26 mouse cellular contexts compared by ENCODE assay signal in the genomic region with DNA sequence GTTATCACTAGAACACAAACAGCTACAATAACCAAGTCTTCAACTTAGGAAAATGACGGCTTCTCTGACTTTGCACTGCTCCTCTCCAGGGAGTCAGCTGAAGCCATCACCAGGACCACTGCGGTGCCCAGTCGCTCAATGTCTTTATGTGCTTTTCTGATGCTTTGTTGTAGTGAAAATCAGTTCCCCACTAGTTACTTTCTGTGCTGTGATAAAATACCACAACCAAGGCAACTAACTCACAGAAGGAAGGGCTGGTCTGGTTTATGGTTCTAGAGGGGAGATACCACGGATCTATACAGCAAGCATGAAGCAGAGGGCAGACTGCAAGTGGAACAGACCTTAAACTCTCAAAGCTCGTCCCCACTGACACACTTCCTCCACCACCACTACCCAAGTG.
"Had no signal": no experiment of that assay in that cellular context is flagged by ENCODE, and none has a peak within 500 bp of the region (broad histone marks: within the 10 kb centered on the region; RNA-seq: fewer than 3 reads in every experiment).

No protein-coding gene starts in this region.

- H3K27ac ChIP-seq: gastrocnemius, adult 2 months; heart, embryonic 10.5 days; hindbrain, embryonic 10.5 days; hindbrain, embryonic 13.5 days; hindbrain, embryonic 15.5 days; hindbrain, postnatal 0 days; kidney, embryonic 15.5 days; kidney, postnatal 0 days; left cerebral cortex, adult 2 months; limb, embryonic 10.5 days; limb, embryonic 12.5 days had no signal

- H3K9me3 ChIP-seq: heart, embryonic 10.5 days; hindbrain, embryonic 10.5 days; hindbrain, embryonic 13.5 days; hindbrain, embryonic 15.5 days; kidney, embryonic 15.5 days; limb, embryonic 10.5 days; limb, embryonic 12.5 days had no signal

- H3K27me3 ChIP-seq: heart, embryonic 12.5 days; hindbrain, embryonic 13.5 days; hindbrain, embryonic 15.5 days; kidney, embryonic 15.5 days; limb, embryonic 12.5 days had no signal

- H3K36me3 ChIP-seq: heart, embryonic 10.5 days; heart, embryonic 12.5 days; hindbrain, embryonic 13.5 days; hindbrain, embryonic 15.5 days; kidney, embryonic 15.5 days; limb, embryonic 10.5 days; limb, embryonic 12.5 days had no signal

- H3K4me1 ChIP-seq: hindbrain, embryonic 10.5 days; kidney, embryonic 15.5 days had no signal

- H3K4me2 ChIP-seq: heart, embryonic 12.5 days; hindbrain, embryonic 13.5 days; hindbrain, embryonic 15.5 days; kidney, embryonic 15.5 days; limb, embryonic 12.5 days had no signal

- ATAC-seq: hindbrain, postnatal 0 days; intestine, embryonic 16.5 days had no signal

- H3K4me3 ChIP-seq: gastrocnemius, adult 2 months; heart, embryonic 10.5 days; heart, embryonic 12.5 days; hindbrain, embryonic 10.5 days; hindbrain, embryonic 13.5 days; hindbrain, embryonic 15.5 days; kidney, embryonic 15.5 days; left cerebral cortex, adult 2 months; limb, embryonic 10.5 days; limb, embryonic 12.5 days had no signal

- H3K9ac ChIP-seq: heart, embryonic 12.5 days; hindbrain, embryonic 13.5 days; hindbrain, embryonic 15.5 days; kidney, embryonic 15.5 days; limb, embryonic 12.5 days had no signal

- DNase-seq: gastrocnemius, adult 2 months; gastrocnemius, postnatal 10 days; gastrocnemius, postnatal 25 days; heart, adult 18-20 months; heart, postnatal 10 days; heart, postnatal 4 days; kidney, adult 11 months; kidney, adult 2 months; kidney, adult 9 months; kidney, postnatal 14 days; kidney, postnatal 36 days; layer of hippocampus, adult 9-11 months; layer of hippocampus, postnatal 36 days; liver had no signal
